ENCODE assay signal across 11 mouse cellular contexts in genomic region chr16:91557693-91558092, GRCm38 (mm10). TPM values are rescaled to one million over a fixed set of nuclear protein-coding genes. Genes with fewer than 3 reads are reported as not detected.
DNase-seq lines count a peak whose midpoint lies in the region; ATAC-seq and TF ChIP-seq lines count a peak whose summit lies in the region.
"Had no signal": no experiment of that assay in that cellular context is flagged by ENCODE, and none has a peak within 500 bp of the region (broad histone marks: within the 10 kb centered on the region; RNA-seq: fewer than 3 reads in every experiment).

No protein-coding gene starts in this region.

- H3K4me1 ChIP-seq in midbrain, embryonic 14.5 days (ENCODE audit: control insufficient read depth, insufficient read depth, low read length): peaks cover 4% of the 10 kb centered on the region; the same call in 1 of the 2 replicates

- H3K9me3 ChIP-seq in midbrain, embryonic 14.5 days (ENCODE audit: control insufficient read depth, low read length): no peaks in the 10 kb centered on the region
- H3K9me3 ChIP-seq: embryonic facial prominence, embryonic 12.5 days; heart, embryonic 15.5 days; limb, embryonic 13.5 days had no signal

- no peak for ATAC-seq in midbrain, embryonic 14.5 days (ENCODE audit: low FRiP score, low TSS enrichment)

- no peak overlapping the region for H3K4me2 ChIP-seq in midbrain, embryonic 14.5 days (ENCODE audit: low read length)
- H3K4me2 ChIP-seq: embryonic facial prominence, embryonic 12.5 days; heart, embryonic 15.5 days; limb, embryonic 13.5 days had no signal

- H3K36me3 ChIP-seq in midbrain, embryonic 14.5 days (ENCODE audit: control insufficient read depth, insufficient read depth, low read length): peaks cover 44% of the 10 kb centered on the region

- no peak overlapping the region for H3K9ac ChIP-seq in midbrain, embryonic 14.5 days (replicated peaks; ENCODE audit: low read length)
- H3K9ac ChIP-seq: embryonic facial prominence, embryonic 12.5 days; heart, embryonic 15.5 days; limb, embryonic 13.5 days had no signal

- 95% methylated on average over 15 of the region's 15 CpGs for WGBS in midbrain, embryonic 14.5 days

- H3K27me3 ChIP-seq in midbrain, embryonic 14.5 days (ENCODE audit: control insufficient read depth, insufficient read depth, low read length): no peaks in the 10 kb centered on the region
- H3K27me3 ChIP-seq: embryonic facial prominence, embryonic 12.5 days; heart, embryonic 15.5 days; limb, embryonic 13.5 days had no signal

- intact Hi-C loops in gastrocnemius, adult 2 months (cut with DNase I): no loop called here

- no peak overlapping the region for H3K4me3 ChIP-seq in gastrocnemius, adult 2 months
- no peak overlapping the region for H3K4me3 ChIP-seq in midbrain, embryonic 14.5 days (replicated peaks; ENCODE audit: low read depth, low read length)
- H3K4me3 ChIP-seq: embryonic facial prominence, embryonic 12.5 days; heart, embryonic 15.5 days; limb, embryonic 13.5 days had no signal

- H3K27ac ChIP-seq in gastrocnemius, adult 2 months: no peak overlapping the region
- H3K27ac ChIP-seq in midbrain, embryonic 14.5 days (replicated peaks; ENCODE audit: low read depth, low read length): no peak overlapping the region
- H3K27ac ChIP-seq: embryonic facial prominence, embryonic 12.5 days; heart, embryonic 15.5 days; limb, embryonic 13.5 days had no signal

- TF ChIP-seq CTCF in gastrocnemius, adult 2 months (IDR thresholded peaks at IDR 0.05): no peak

- DNase-seq in adrenal gland, adult 2 months: peak; percentile 31
- DNase-seq in adrenal gland, postnatal 4 days (ENCODE audit: low spot score in 2 of 2): no peak
- peak; percentile 44 for DNase-seq in kidney, adult 9 months
- no peak for DNase-seq in kidney, postnatal 10 days
- DNase-seq in gastrocnemius, adult 2 months: peak; percentile 77
- peak; percentile 59 for DNase-seq in lung, postnatal 25 days (ENCODE audit: low spot score)
- no peak for DNase-seq in B cell, adult 2 months
- no peak for DNase-seq in midbrain, embryonic 14.5 days

RNA-seq across cellular contexts. Expression of gene Ifngr2, which starts 10.8 kb away (rescaled TPM):
- total RNA-seq in adrenal gland, adult 2 months (2021): 10 to 100 TPM; 19.9 to 34.0 TPM
- 25.1 and 39.2 TPM in 2 replicates for polyA plus RNA-seq in adrenal gland, adult 2 months (2012; rRNA removed)
- total RNA-seq in adrenal gland, postnatal 4 days (2021): 10 to 100 TPM; 38.5 to 40.9 TPM
- total RNA-seq in gastrocnemius, adult 2 months (2021): 10 to 100 TPM; 55.2 to 55.5 TPM
- 90.2 and 94.2 TPM in 2 replicates for polyA plus RNA-seq in midbrain, embryonic 14.5 days (2014; fragmentation: Nextera tagmentation; extraction: Ambion mirVana)

RNA-seq across cellular contexts. Expression of gene Tmem50b, which starts 39.9 kb away (rescaled TPM):
- 10 to 100 TPM; 60.0 to 62.2 TPM for total RNA-seq in adrenal gland, adult 2 months (2021)
- polyA plus RNA-seq in adrenal gland, adult 2 months (2012; rRNA removed): 27.4 and 34.4 TPM in 2 replicates
- total RNA-seq in adrenal gland, postnatal 4 days (2021): 10 to 100 TPM; 29.2 to 29.8 TPM
- 10 to 100 TPM; 16.0 to 17.7 TPM for total RNA-seq in gastrocnemius, adult 2 months (2021)
- 72.3 and 77.8 TPM in 2 replicates for polyA plus RNA-seq in midbrain, embryonic 14.5 days (2014; fragmentation: Nextera tagmentation; extraction: Ambion mirVana)

Comparison
In these comparisons a context has a peak if more than half of its experiments do, and no peak if none do; other contexts are left out.
1. DNase-seq: peak in adrenal gland, adult 2 months (single experiment), kidney, adult 9 months (single experiment), gastrocnemius, adult 2 months (single experiment) and lung, postnatal 25 days (single experiment); none in adrenal gland, postnatal 4 days (0 of 2), kidney, postnatal 10 days (single experiment), B cell, adult 2 months (0 of 2) and midbrain, embryonic 14.5 days (single experiment).